Mouse (Mus musculus) bone marrow macrophage, adult 2 months (primary cell): Measurements from ENCODE around the gene Tespa1. TPM values are rescaled to one million over a fixed set of nuclear protein-coding genes. Genes with fewer than 3 reads are reported as not detected.
"Not testable (repeated sequence)": the region's sequence is repeated elsewhere in the genome, so short reads cannot be mapped to it uniquely, and the experiment has no call there.

Experiments used
- H3K27ac ChIP-seq: 2 replicates; pipeline ENCODE4 v1.5.1; 2012; ENCODE audit warnings: low read depth, low read length; ENCODE audit not compliant: insufficient read depth
- H3K4me1 ChIP-seq: 2 replicates; pipeline ENCODE4 v1.6.1; 2012; ENCODE audit warnings: low read length; ENCODE audit not compliant: control insufficient read depth, insufficient read depth
- H3K4me3 ChIP-seq: 2 replicates; pipeline ENCODE4 v1.5.1; 2012; ENCODE audit warnings: mild to moderate bottlenecking, low read length, moderate library complexity; ENCODE audit not compliant: insufficient read depth
- CTCF ChIP-seq: IDR thresholded peaks from 2 replicates; pipeline ENCODE4 v1.5.1; 2012; ENCODE audit warnings: low read depth, mild to moderate bottlenecking, low read length, moderate library complexity
- POLR2A ChIP-seq: IDR thresholded peaks from 2 replicates; pipeline ENCODE4 v1.6.1; 2012; ENCODE audit warnings: mild to moderate bottlenecking, low read depth, low read length, borderline replicate concordance
- polyA plus RNA-seq: library from polyadenylated mRNA; stranded (reverse); fragments of >200 nt; gene quantifications from 2 replicates; pipeline ENCODE4 v1.2.4, GENCODE M21; 2012; ENCODE audit not compliant: missing spikeins, insufficient read depth, insufficient read length

Gene Tespa1
- polyA plus RNA-seq, 1 experiment = not detected

DNA sequence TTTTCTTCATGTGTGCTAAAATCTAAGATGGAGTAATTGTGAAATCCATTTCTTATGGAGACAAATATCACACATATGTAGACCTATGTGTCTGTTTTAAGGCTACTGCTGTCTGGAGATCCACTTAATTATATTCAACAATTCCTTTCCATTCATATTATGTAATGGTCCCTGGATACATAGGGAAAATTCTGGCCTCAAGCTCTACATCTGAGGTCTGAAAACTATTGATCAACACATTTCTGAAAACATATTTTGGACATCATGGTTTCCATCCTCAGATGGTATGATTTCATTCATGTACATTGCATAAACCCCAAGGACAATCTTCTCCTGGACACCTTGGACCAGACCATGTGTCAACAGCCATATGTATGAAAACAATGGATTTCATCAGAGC, 71.6 kb downstream of the Tespa1 start, which contains the start of gene Vmn2r84:
Vmn2r84 (minus strand) TSS at position 101 of the 400 bp plus-strand sequence.
- Histone ChIP-seq H3K27ac (no peak within 1 kb of the TSS), H3K4me1 (no peaks in the 10 kb centered on the region), H3K4me3 (no peak within 1 kb of the TSS)
- TF ChIP-seq POLR2A = no peak
- TF ChIP-seq CTCF = no peak

DNA sequence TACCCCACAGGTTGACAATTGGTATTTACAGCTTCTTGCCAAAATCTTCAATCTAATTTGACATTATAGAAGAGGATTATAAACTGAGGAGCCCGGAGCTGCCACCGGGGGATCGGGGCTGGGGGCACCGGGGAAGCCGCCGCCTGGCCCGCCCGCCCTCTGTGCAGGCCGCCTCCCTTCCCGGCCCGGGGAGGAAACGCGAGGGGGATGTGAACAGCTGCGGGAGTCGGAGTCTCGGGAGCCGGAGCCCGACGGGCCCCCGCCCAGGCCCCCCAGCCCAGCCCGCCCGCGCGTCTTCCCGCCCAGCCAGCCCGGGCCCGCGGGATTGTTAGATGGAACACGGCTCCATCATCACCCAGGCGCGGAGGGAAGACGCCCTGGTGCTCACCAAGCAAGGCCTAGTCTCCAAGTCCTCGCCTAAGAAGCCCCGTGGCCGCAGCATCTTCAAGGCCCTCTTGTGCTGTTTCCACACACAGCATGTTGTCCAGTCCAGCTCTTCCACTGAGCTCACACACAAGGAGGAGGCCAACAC, 89.6 kb downstream of the Tespa1 start:
- H3K4me1 ChIP-seq, H3K4me3 ChIP-seq, H3K27ac ChIP-seq: not testable (repeated sequence)

Other genes with a start within 250 kb of the Tespa1 start
- not detected in 2 replicates for gene Olfr823, start 207.5 kb upstream of the Tespa1 start, polyA plus RNA-seq
- gene Olfr824, start 192.9 kb upstream of the Tespa1 start, polyA plus RNA-seq = not detected in 2 replicates
- gene Olfr825, start 156.1 kb upstream of the Tespa1 start, polyA plus RNA-seq = not detected in 2 replicates
- not detected in 2 replicates for gene Olfr826, start 138.7 kb upstream of the Tespa1 start, polyA plus RNA-seq
- not detected in 2 replicates for gene Olfr827, start 108.5 kb upstream of the Tespa1 start, polyA plus RNA-seq
- gene Neurod4, start 42.6 kb upstream of the Tespa1 start, polyA plus RNA-seq = not detected in 2 replicates
- 0.09 TPM in 1 of 2 replicates, not detected in the other for gene Vmn2r84, start 71.5 kb downstream of the Tespa1 start, polyA plus RNA-seq
- not detected in 2 replicates for gene Vmn2r85, start 106.8 kb downstream of the Tespa1 start, polyA plus RNA-seq
- gene Vmn2r86, start 133.2 kb downstream of the Tespa1 start, polyA plus RNA-seq = not detected in 2 replicates
- not detected in 2 replicates for gene Vmn2r87, start 174.5 kb downstream of the Tespa1 start, polyA plus RNA-seq